Mouse (Mus musculus): ENCODE measurements at regions not wholly inside any gene's neighbourhood (a gene's known extent, or its start where the extent isn't known, plus 50 kb on each side); places are given as distances from the start of the nearest gene placed in this dataset.

- TF ChIP-seq CTCF (IDR thresholded peaks at IDR 0.05 in 2 of 3, conservative IDR thresholded peaks at IDR 0.05 in 1 of 3; ENCODE audit: control insufficient read depth in 1 of 3, insufficient read depth in 1 of 3, low read depth in 2 of 3, low read length in 3 of 3, poor library complexity in 1 of 3, severe bottlenecking in 1 of 3) (no peak), EP300 (IDR thresholded peaks at IDR 0.05; ENCODE audit: low read depth in 1 of 2, low read length in 2 of 2) (no peak), POLR2A (IDR thresholded peaks at IDR 0.05; ENCODE audit: control insufficient read depth in 1 of 2, insufficient read depth in 1 of 2, low read depth in 1 of 2, low read length in 2 of 2, poor library complexity in 1 of 2) (no peak), CHD2 (IDR thresholded peaks at IDR 0.05; ENCODE audit: low read length) (no peak), TBP (IDR thresholded peaks at IDR 0.05; ENCODE audit: low read depth, low read length) (no peak), USF2 (IDR thresholded peaks at IDR 0.05; ENCODE audit: borderline replicate concordance in 1 of 2, insufficient read depth in 1 of 2, low read depth in 1 of 2, low read length in 2 of 2) (no peak)
Measured at GRCm38 (mm10) chr12:35269465-35269864, 222.5 kb downstream of the Snx13 start.
